Mouse (Mus musculus): Measurements from ENCODE around the gene Myh14.

DNA sequence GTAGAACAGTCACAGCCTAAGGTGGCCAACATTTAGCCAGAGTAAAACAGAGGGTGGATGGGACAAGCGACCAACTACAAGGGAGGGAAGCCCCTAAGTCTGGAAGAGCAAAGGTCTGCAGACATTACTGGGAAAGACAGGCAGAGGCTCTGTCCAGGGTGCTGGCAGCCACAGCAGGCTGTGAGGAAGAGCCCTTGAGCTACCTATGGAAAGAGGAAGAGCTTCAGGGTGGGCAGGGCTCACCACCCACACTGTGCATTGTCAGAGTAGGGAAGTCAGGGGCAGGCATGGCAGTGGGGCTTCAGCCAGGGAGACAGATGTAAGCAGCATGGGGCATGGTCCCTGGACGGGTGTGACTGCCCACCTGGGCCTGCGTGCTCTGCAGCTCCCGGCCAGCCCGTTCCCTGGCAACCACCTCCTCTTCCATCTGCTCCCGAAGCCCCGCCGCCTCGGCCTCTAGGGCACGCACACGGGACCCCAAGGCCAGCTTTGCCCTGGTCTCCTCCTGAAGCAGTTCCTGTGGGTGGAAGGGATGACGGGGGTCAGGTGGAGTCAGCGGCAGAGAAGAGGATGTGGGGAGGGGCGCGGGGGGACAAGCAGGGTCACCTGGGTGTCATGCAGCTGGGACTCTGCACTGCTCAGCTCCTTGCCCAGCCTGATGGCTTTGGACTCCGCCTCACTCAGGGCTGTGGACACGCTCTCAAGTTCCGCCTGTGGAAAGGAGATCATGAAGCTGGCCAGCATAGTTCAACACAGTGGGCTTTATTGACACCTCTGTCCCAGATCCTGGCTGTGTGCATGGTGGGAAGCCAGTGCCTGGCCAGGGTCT is 46.7 kb downstream of the Myh14 start:
- TF ChIP-seq GATA1 (IDR thresholded peaks at IDR 0.05; ENCODE audit: borderline replicate concordance, low read length) (no peak), FLI1 (IDR thresholded peaks at IDR 0.05; ENCODE audit: low read length) (no peak)

All from megakaryocyte, embryonic 14.5 days (primary cell).